Mouse (Mus musculus) testis, adult 2 months (tissue): ENCODE data around the gene Rnf150.

ENCODE experiments used
- CTCF ChIP-seq: fragments of 200-500 bp; IDR thresholded peaks from 2 replicates; pipeline ENCODE4 v1.5.1; 2012; ENCODE audit warnings: low read depth, mild to moderate bottlenecking, inconsistent platforms, low read length, moderate library complexity; ENCODE audit not compliant: control insufficient read depth, insufficient read depth, insufficient replicate concordance
- POLR2A ChIP-seq: fragments of 200-500 bp; IDR thresholded peaks from 2 replicates; pipeline ENCODE4 v1.6.1; 2012; ENCODE audit warnings: low read depth, mild to moderate bottlenecking, inconsistent platforms, low read length, moderate library complexity; ENCODE audit not compliant: control insufficient read depth

DNA sequence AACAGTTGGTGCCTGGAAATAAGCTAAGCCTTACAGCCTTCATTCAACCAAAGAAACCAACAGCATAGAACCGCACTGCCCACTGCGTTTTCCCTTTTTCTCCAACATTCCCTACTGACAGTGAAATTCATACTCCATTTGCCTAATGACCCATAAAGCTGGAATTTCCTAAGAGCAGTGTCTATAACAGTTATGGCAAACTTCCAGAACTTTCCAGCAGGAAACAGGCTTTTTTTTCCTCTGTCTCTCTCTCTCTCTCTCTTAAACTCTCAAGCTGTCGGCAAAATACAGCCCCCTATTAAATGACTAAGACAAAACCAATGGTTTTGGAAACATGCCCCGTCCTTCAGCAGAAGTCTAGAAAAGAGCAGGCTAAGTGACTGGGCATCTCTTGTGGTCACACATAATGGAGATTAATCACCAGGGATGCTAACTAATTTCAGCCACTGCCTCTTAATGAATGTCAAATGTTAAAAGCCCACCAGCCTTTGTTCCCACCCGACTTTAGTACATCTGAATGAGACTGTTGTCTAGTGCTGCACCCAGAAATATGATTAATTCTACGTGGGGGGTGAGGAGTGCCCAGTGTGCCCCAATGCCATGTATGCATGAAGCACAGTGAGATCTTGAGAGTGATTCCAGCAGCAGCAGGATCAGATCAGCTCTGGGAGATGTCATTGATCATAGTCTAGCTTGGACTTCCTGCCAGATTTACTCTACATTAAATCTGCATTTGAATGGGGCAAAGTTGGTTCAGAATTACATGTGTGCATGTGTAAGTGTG is 80.3 kb downstream of the Rnf150 start:
- no peak for TF ChIP-seq POLR2A
- no peak for TF ChIP-seq CTCF
